Mouse (Mus musculus) ES-Bruce4 (cell line): ENCODE results near the gene Vmn2r60. TPM values are rescaled to one million over a fixed set of nuclear protein-coding genes. Genes with fewer than 3 reads are reported as not detected.
"Not testable (repeated sequence)": the region's sequence is repeated elsewhere in the genome, so short reads cannot be mapped to it uniquely, and the experiment has no call there.

Experiments used
- H3K27ac ChIP-seq: 2 replicates; pipeline ENCODE4 v1.5.1; 2012; ENCODE audit warnings: low read length, inconsistent platforms; ENCODE audit not compliant: insufficient read depth
- H3K27me3 ChIP-seq: 2 replicates; pipeline ENCODE4 v1.6.1; 2012; ENCODE audit warnings: mild to moderate bottlenecking, low read length, inconsistent platforms; ENCODE audit not compliant: control insufficient read depth, poor library complexity, insufficient read depth, severe bottlenecking
- H3K36me3 ChIP-seq: 2 replicates; pipeline ENCODE4 v1.6.1; 2012; ENCODE audit warnings: inconsistent platforms, mild to moderate bottlenecking, low read length, moderate library complexity; ENCODE audit not compliant: control insufficient read depth, poor library complexity, insufficient read depth, severe bottlenecking
- H3K4me1 ChIP-seq: one replicate; pipeline ENCODE4 v1.8.1; 2011; ENCODE audit warnings: low read length; ENCODE audit not compliant: control insufficient read depth, insufficient read depth
- H3K4me3 ChIP-seq: 2 replicates; pipeline ENCODE4 v1.5.1; 2011; ENCODE audit warnings: low read depth, mild to moderate bottlenecking, low read length
- H3K9ac ChIP-seq: 2 replicates; pipeline ENCODE4 v1.6.1; 2012; ENCODE audit warnings: low read depth, mild to moderate bottlenecking, inconsistent platforms; ENCODE audit not compliant: poor library complexity, severe bottlenecking
- H3K9me3 ChIP-seq: replicated peaks from 2 replicates; pipeline ENCODE4 v1.6.1; 2012; ENCODE audit warnings: mild to moderate bottlenecking, low read length, inconsistent platforms; ENCODE audit not compliant: control insufficient read depth, poor library complexity, insufficient read depth, severe bottlenecking
- CTCF ChIP-seq: IDR thresholded peaks from one replicate; pipeline ENCODE4 v1.8.1; 2011; ENCODE audit warnings: low read depth, low read length
- EP300 ChIP-seq: IDR thresholded peaks from 2 replicates; pipeline ENCODE4 v1.6.1; 2011; ENCODE audit warnings: low read depth, low read length; ENCODE audit not compliant: insufficient read depth
- POLR2A ChIP-seq: IDR thresholded peaks from one replicate; pipeline ENCODE4 v1.8.1; 2011; ENCODE audit warnings: low read length; ENCODE audit not compliant: insufficient read depth
- polyA plus RNA-seq: library from polyadenylated mRNA; stranded (reverse); fragments of >200 nt; gene quantifications from 2 replicates; pipeline ENCODE4 v1.2.4, GENCODE M21; 2011; ENCODE audit warnings: low read depth; ENCODE audit not compliant: missing spikeins, insufficient read depth, insufficient read length

The Vmn2r60 gene
- polyA plus RNA-seq: not detected in 2 replicates

GRCm38 (mm10) chr7:42107470-42107869 is at the start of gene Vmn2r60:
Vmn2r60 (plus strand) TSS chr7:42107770.
- H3K9me3 ChIP-seq: no peaks in the 10 kb centered on the region
- TF ChIP-seq EP300: no peak
- TF ChIP-seq CTCF: no peak
- no peak for TF ChIP-seq POLR2A

DNA sequence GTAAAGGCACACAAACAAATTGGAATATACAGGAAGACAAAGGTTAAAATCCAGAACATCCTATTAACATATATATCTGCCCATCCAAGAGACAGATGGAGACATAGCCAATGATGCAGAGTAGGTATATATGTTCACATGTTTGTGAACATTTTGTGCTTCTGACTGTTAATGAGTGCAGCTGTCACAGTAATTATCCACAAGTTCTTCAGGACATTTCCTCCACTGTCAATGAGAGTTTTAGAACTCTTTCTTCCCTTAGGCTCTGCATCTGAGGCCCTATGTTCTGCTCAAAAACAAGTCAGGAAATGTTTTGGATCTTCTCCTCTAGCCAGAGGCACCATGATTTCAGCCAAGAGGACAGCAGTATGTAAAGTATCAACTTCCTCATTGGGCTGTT is 48.6 kb upstream of the Vmn2r60 start, which contains the start of gene Vmn2r59:
TSS of gene Vmn2r59 (minus strand) at position 101 of the 400 bp plus-strand sequence.
- Histone ChIP-seq H3K9ac (no peak within 1 kb of the TSS), H3K4me3 (no peak within 1 kb of the TSS), H3K27me3 (no peaks in the 10 kb centered on the region), H3K27ac (no peak within 1 kb of the TSS), H3K36me3 (no peaks in the 10 kb centered on the region), H3K9me3 (no peaks in the 10 kb centered on the region), H3K4me1 (no peaks in the 10 kb centered on the region)
- no peak for TF ChIP-seq CTCF
- TF ChIP-seq EP300: no peak
- TF ChIP-seq POLR2A: no peak

More at GRCm38 (mm10) chr7:42107470-42107869, at the start of gene Vmn2r60:
- Histone ChIP-seq H3K27ac (no peak within 1 kb of the TSS), H3K4me1 (no peaks in the 10 kb centered on the region), H3K36me3 (no peaks in the 10 kb centered on the region), H3K4me3 (no peak within 1 kb of the TSS), H3K9ac (no peak within 1 kb of the TSS), H3K27me3 (no peaks in the 10 kb centered on the region)

- not testable (repeated sequence) for H3K9ac ChIP-seq, H3K9me3 ChIP-seq, H3K27me3 ChIP-seq, H3K4me1 ChIP-seq, H3K4me3 ChIP-seq, H3K27ac ChIP-seq, H3K36me3 ChIP-seq
Measured at GRCm38 (mm10) chr7:42107061-42107460, 509 bp upstream of the Vmn2r60 start.

Other genes starting within 250 kb of the Vmn2r60 start
- gene Vmn2r58, start 235.1 kb upstream of the Vmn2r60 start, polyA plus RNA-seq: not detected in 2 replicates
- 0.10 TPM in 1 of 2 replicates, not detected in the other for gene Vmn2r59, start 48.7 kb upstream of the Vmn2r60 start, polyA plus RNA-seq
- not detected in 2 replicates for gene Vmn2r61, start 152.3 kb downstream of the Vmn2r60 start, polyA plus RNA-seq